ENCODE assay signal across 11 mouse cellular contexts in genomic region chr2:124657358-124657757, GRCm38 (mm10).
"Had no signal": no experiment of that assay in that cellular context is flagged by ENCODE, and none has a peak within 500 bp of the region (broad histone marks: within the 10 kb centered on the region; RNA-seq: fewer than 3 reads in every experiment).

No protein-coding gene starts in this region.

- H3K4me2 ChIP-seq: limb, embryonic 13.5 days; midbrain, embryonic 12.5 days; neural tube, embryonic 15.5 days had no signal

- H3K27ac ChIP-seq: limb, embryonic 13.5 days; liver, embryonic 14.5 days; midbrain, embryonic 12.5 days; neural tube, embryonic 15.5 days had no signal

- DNase-seq: kidney, postnatal 10 days; kidney, postnatal 4 days; lung, adult 18-20 months; right cerebral cortex, adult 18-20 months; right cerebral cortex, postnatal 25 days; thymus, postnatal 36 days had no signal

- H3K27me3 ChIP-seq: limb, embryonic 13.5 days; midbrain, embryonic 12.5 days; neural tube, embryonic 15.5 days had no signal

- H3K4me1 ChIP-seq: midbrain, embryonic 12.5 days had no signal

- H3K36me3 ChIP-seq: midbrain, embryonic 12.5 days had no signal

- H3K9ac ChIP-seq: limb, embryonic 13.5 days; liver, embryonic 14.5 days; midbrain, embryonic 12.5 days; neural tube, embryonic 15.5 days had no signal

- H3K9me3 ChIP-seq: limb, embryonic 13.5 days; midbrain, embryonic 12.5 days; neural tube, embryonic 15.5 days had no signal

- H3K4me3 ChIP-seq: limb, embryonic 13.5 days; midbrain, embryonic 12.5 days; myocyte; neural tube, embryonic 15.5 days had no signal
